Mouse (Mus musculus) cerebellum, postnatal 36 days (tissue): ENCODE measurements around the gene Gpkow.
"Not testable (repeated sequence)": the region's sequence is repeated elsewhere in the genome, so short reads cannot be mapped to it uniquely, and the experiment has no call there.

Source experiments
- DNase-seq, 2 experiments: peaks; one replicate each; pipeline ENCODE4 v3.0.0; 2021 to 2022; ENCODE audit warnings: mixed read lengths in 2 of 2

The Gpkow gene

GRCm38 (mm10) chrX:7690486-7690885 is 6.4 kb upstream of the Gpkow start:
- DNase-seq: no peak

- DNase-seq: peak; percentile 24 to 28
Observed at GRCm38 (mm10) chrX:7692862-7693261, 4.1 kb upstream of the Gpkow start.

- no peak for DNase-seq
Observed at GRCm38 (mm10) chrX:7696520-7696919, 411 bp upstream of the Gpkow start.

GRCm38 (mm10) chrX:7713764-7714134 is 16.8 kb downstream of the Gpkow start:
- DNase-seq: not testable (repeated sequence)

- peak; percentile 92 for DNase-seq
Observed at GRCm38 (mm10) chrX:7714135-7714899, 17.4 kb downstream of the Gpkow start, which contains the start of gene Wdr45. Gene Wdr45, plus strand, starts transcription at chrX:7714333.

GRCm38 (mm10) chrX:7716058-7716457 is 19.1 kb downstream of the Gpkow start:
- DNase-seq: not testable (repeated sequence)

GRCm38 (mm10) chrX:7721514-7722281 is 24.8 kb downstream of the Gpkow start, which contains the start of gene Gm45208:
Gene Gm45208, plus strand, starts transcription at chrX:7722245.
- peak; percentile 61 to 70 for DNase-seq

GRCm38 (mm10) chrX:7722282-7722611 is 25.3 kb downstream of the Gpkow start:
- no peak for DNase-seq

GRCm38 (mm10) chrX:7722691-7723090 is 25.8 kb downstream of the Gpkow start:
- DNase-seq: no peak

GRCm38 (mm10) chrX:7724135-7724534 is 27.2 kb downstream of the Gpkow start:
- DNase-seq: no peak

GRCm38 (mm10) chrX:7725841-7726240 is 28.9 kb downstream of the Gpkow start:
- DNase-seq: no peak

- no peak for DNase-seq
Observed at GRCm38 (mm10) chrX:7727176-7727575, 30.2 kb downstream of the Gpkow start.

GRCm38 (mm10) chrX:7728215-7728921 is 31.4 kb downstream of the Gpkow start, which contains the start of gene Praf2:
Gene Praf2, plus strand, starts transcription at chrX:7728439.
- peak; percentile 75 to 78 for DNase-seq

GRCm38 (mm10) chrX:7728922-7729265 is 32.0 kb downstream of the Gpkow start:
- DNase-seq: no peak

GRCm38 (mm10) chrX:7733571-7734156 is 36.7 kb downstream of the Gpkow start:
- peak; percentile 46 to 66 for DNase-seq

- peak; percentile 87 to 90 for DNase-seq
Observed at GRCm38 (mm10) chrX:7739336-7740081, 42.6 kb downstream of the Gpkow start.

- DNase-seq: peak in 1 of 2 experiments; percentile 28
Observed at GRCm38 (mm10) chrX:7740082-7740819, 43.3 kb downstream of the Gpkow start.

- peak; percentile 50 to 58 for DNase-seq
Observed at GRCm38 (mm10) chrX:7741103-7741502, 44.2 kb downstream of the Gpkow start.

GRCm38 (mm10) chrX:7743470-7743869 is 46.5 kb downstream of the Gpkow start:
- DNase-seq: no peak

GRCm38 (mm10) chrX:7744940-7745339 is 48.0 kb downstream of the Gpkow start:
- DNase-seq: no peak

- no peak for DNase-seq
Observed at GRCm38 (mm10) chrX:7745429-7745828, 48.5 kb downstream of the Gpkow start.
